Mouse (Mus musculus) bone marrow macrophage, adult 2 months (primary cell): ENCODE measurements around the gene Dlg4.

Experiments used
- CTCF ChIP-seq: IDR thresholded peaks from 2 replicates; pipeline ENCODE4 v1.5.1; 2012; ENCODE audit warnings: low read depth, mild to moderate bottlenecking, low read length, moderate library complexity
- POLR2A ChIP-seq: IDR thresholded peaks from 2 replicates; pipeline ENCODE4 v1.6.1; 2012; ENCODE audit warnings: mild to moderate bottlenecking, low read depth, low read length, borderline replicate concordance

DNA sequence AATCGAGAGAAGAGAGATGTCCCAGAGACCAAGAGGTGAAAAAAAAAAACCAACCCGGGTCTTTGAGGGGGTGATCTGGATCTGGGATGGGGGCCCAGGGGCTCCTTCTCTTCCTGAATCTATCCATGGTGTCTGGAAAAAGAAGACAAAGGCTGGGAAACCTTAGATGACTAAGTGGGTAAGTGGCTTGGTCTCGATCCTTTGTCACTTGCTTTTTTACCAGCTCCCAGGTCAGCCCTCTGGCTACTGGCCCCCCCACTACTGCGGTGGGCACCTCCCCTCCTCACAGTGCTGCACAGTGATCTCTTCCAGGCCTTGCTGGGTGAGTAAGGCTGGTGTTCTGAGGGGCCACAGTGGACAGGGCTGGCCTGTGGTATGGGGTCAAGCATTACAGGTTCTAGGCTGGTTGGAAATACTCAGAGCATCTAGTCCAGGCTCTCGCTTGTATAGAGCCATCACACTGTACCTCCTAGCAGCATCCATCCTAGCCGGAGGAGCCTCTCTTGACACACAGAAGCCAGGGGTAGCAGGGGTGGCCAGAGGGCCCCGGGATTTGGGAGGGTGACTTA, 541 bp downstream of the Dlg4 start:
- TF ChIP-seq POLR2A (no peak), CTCF (no peak)
